Mouse (Mus musculus): ENCODE data around the gene Yif1a. TPM values are rescaled to one million over a fixed set of nuclear protein-coding genes. Genes with fewer than 3 reads are reported as not detected.
"Not testable (repeated sequence)": the region's sequence is repeated elsewhere in the genome, so short reads cannot be mapped to it uniquely, and the experiment has no call there.

Yif1a gene
- polyA plus RNA-seq, 1 experiment from 2014 or later, result 84.3 TPM

GRCm38 (mm10) chr19:5073028-5073427 lies 15.3 kb upstream of the Yif1a start:
- H3K27me3 ChIP-seq (replicated peaks), result peaks cover 55% of the 10 kb centered on the region
- H3K4me3 ChIP-seq, result peak overlapping the region; percentile 59
- WGBS, result 1% methylated on average over 15 of the region's 15 CpGs
- peak overlapping the region; percentile 76; the same call in 1 of the 2 replicates for H3K27ac ChIP-seq (replicated peaks)
- ATAC-seq (ENCODE audit: extremely low read depth, insufficient number of reproducible peaks, low FRiP score, low TSS enrichment), result no peak
- no peaks in the 10 kb centered on the region for H3K9me3 ChIP-seq
- H3K4me1 ChIP-seq, result peaks cover 50% of the 10 kb centered on the region
- H3K4me2 ChIP-seq, result peak overlapping the region; percentile 84
- no peaks in the 10 kb centered on the region for H3K36me3 ChIP-seq
- no peak overlapping the region for H3K9ac ChIP-seq

- no peak overlapping the region for H3K4me2 ChIP-seq
- WGBS, result 30% methylated on average over 5 of the region's 5 CpGs
Observed at GRCm38 (mm10) chr19:5073518-5073917, 14.8 kb upstream of the Yif1a start.

GRCm38 (mm10) chr19:5079279-5079678 lies 9.1 kb upstream of the Yif1a start:
- Histone ChIP-seq H3K27me3 (replicated peaks) (peaks cover 65% of the 10 kb centered on the region), H3K27ac (replicated peaks) (no peak overlapping the region), H3K36me3 (no peaks in the 10 kb centered on the region), H3K9me3 (no peaks in the 10 kb centered on the region), H3K4me1 (no peaks in the 10 kb centered on the region), H3K4me3 (no peak overlapping the region), H3K9ac (no peak overlapping the region), H3K4me2 (no peak overlapping the region)
- no peak for ATAC-seq (ENCODE audit: extremely low read depth, insufficient number of reproducible peaks, low FRiP score, low TSS enrichment)
- WGBS, result 85% methylated on average over 1 of the region's 1 CpGs

More at GRCm38 (mm10) chr19:5073518-5073917, 14.8 kb upstream of the Yif1a start:
- Histone ChIP-seq H3K27me3 (replicated peaks) (peaks cover 54% of the 10 kb centered on the region), H3K36me3 (no peaks in the 10 kb centered on the region), H3K27ac (replicated peaks) (no peak overlapping the region), H3K9ac (no peak overlapping the region; the same call in 1 of the 2 replicates), H3K4me1 (peaks cover 46% of the 10 kb centered on the region), H3K9me3 (no peaks in the 10 kb centered on the region), H3K4me3 (no peak overlapping the region)
- ATAC-seq (ENCODE audit: extremely low read depth, insufficient number of reproducible peaks, low FRiP score, low TSS enrichment), result no peak

GRCm38 (mm10) chr19:5082005-5082404 lies 6.3 kb upstream of the Yif1a start:
- Histone ChIP-seq H3K4me3 (no peak overlapping the region), H3K4me1 (peaks cover 12% of the 10 kb centered on the region; the same call in 1 of the 2 replicates), H3K27me3 (replicated peaks) (peaks cover 78% of the 10 kb centered on the region), H3K9ac (no peak overlapping the region), H3K4me2 (no peak overlapping the region), H3K36me3 (no peaks in the 10 kb centered on the region), H3K9me3 (no peaks in the 10 kb centered on the region), H3K27ac (replicated peaks) (no peak overlapping the region)
- no peak for ATAC-seq (ENCODE audit: extremely low read depth, insufficient number of reproducible peaks, low FRiP score, low TSS enrichment)
- 54% methylated on average over 18 of the region's 18 CpGs for WGBS

GRCm38 (mm10) chr19:5082596-5082995 lies 5.7 kb upstream of the Yif1a start:
- no peak for ATAC-seq (ENCODE audit: extremely low read depth, insufficient number of reproducible peaks, low FRiP score, low TSS enrichment)
- H3K9me3 ChIP-seq, result no peaks in the 10 kb centered on the region
- WGBS, result 55% methylated on average over 24 of the region's 24 CpGs
- no peak overlapping the region for H3K4me3 ChIP-seq
- H3K4me2 ChIP-seq, result no peak overlapping the region
- no peak overlapping the region for H3K9ac ChIP-seq
- no peak overlapping the region for H3K27ac ChIP-seq (replicated peaks)
- no peaks in the 10 kb centered on the region for H3K36me3 ChIP-seq
- H3K27me3 ChIP-seq (replicated peaks), result peaks cover 78% of the 10 kb centered on the region
- peaks cover 17% of the 10 kb centered on the region for H3K4me1 ChIP-seq

GRCm38 (mm10) chr19:5083961-5084833 lies 4.1 kb upstream of the Yif1a start:
- Histone ChIP-seq H3K9me3 (no peaks in the 10 kb centered on the region), H3K4me1 (peaks cover 23% of the 10 kb centered on the region), H3K4me2 (peak overlapping the region; percentile 89; the same call in 1 of the 2 replicates), H3K27ac (replicated peaks) (no peak overlapping the region), H3K27me3 (replicated peaks) (peaks cover 75% of the 10 kb centered on the region), H3K4me3 (peak overlapping the region; percentile 62), H3K36me3 (no peaks in the 10 kb centered on the region; the same call in 1 of the 2 replicates), H3K9ac (no peak overlapping the region)
- WGBS, result 53% methylated on average over 3 of the region's 3 CpGs
- no peak for ATAC-seq (ENCODE audit: extremely low read depth, insufficient number of reproducible peaks, low FRiP score, low TSS enrichment)

GRCm38 (mm10) chr19:5084834-5085144 lies 3.5 kb upstream of the Yif1a start:
- peak overlapping the region; percentile 89 for H3K4me2 ChIP-seq
- H3K9ac ChIP-seq, result peak overlapping the region; percentile 78
- 2% methylated on average over 15 of the region's 15 CpGs for WGBS
- H3K9me3 ChIP-seq, result no peaks in the 10 kb centered on the region
- H3K4me3 ChIP-seq, result peak overlapping the region; percentile 62
- peaks cover 4% of the 10 kb centered on the region for H3K36me3 ChIP-seq
- peaks cover 71% of the 10 kb centered on the region for H3K27me3 ChIP-seq (replicated peaks)
- H3K27ac ChIP-seq (replicated peaks), result no peak overlapping the region; the same call in 1 of the 2 replicates
- H3K4me1 ChIP-seq, result peaks cover 27% of the 10 kb centered on the region
- no peak for ATAC-seq (ENCODE audit: extremely low read depth, insufficient number of reproducible peaks, low FRiP score, low TSS enrichment)

GRCm38 (mm10) chr19:5085145-5085863 lies 3.0 kb upstream of the Yif1a start, which contains the start of gene Tmem151a:
Tmem151a (minus strand) TSS chr19:5085531.
- Histone ChIP-seq H3K36me3 (peaks cover 9% of the 10 kb centered on the region), H3K4me2 (peak within 1 kb of the TSS; percentile 89), H3K27ac (replicated peaks) (no peak within 1 kb of the TSS; the same call in 1 of the 2 replicates), H3K4me1 (peaks cover 27% of the 10 kb centered on the region), H3K9ac (peak within 1 kb of the TSS; percentile 78), H3K9me3 (no peaks in the 10 kb centered on the region), H3K27me3 (replicated peaks) (peaks cover 66% of the 10 kb centered on the region), H3K4me3 (peak within 1 kb of the TSS; percentile 62)
- no peak for ATAC-seq (ENCODE audit: extremely low read depth, insufficient number of reproducible peaks, low FRiP score, low TSS enrichment)
- WGBS, result under 1% methylated on average over 50 of the region's 69 CpGs

GRCm38 (mm10) chr19:5086533-5086932 lies 1.8 kb upstream of the Yif1a start:
- WGBS, result 51% methylated on average over 4 of the region's 4 CpGs
- H3K4me3 ChIP-seq; H3K27ac ChIP-seq (replicated peaks); ATAC-seq (ENCODE audit: extremely low read depth, insufficient number of reproducible peaks, low FRiP score, low TSS enrichment); H3K9me3 ChIP-seq; H3K4me2 ChIP-seq; H3K9ac ChIP-seq: not testable (repeated sequence)
- H3K36me3 ChIP-seq, result peaks cover 21% of the 10 kb centered on the region
- H3K27me3 ChIP-seq (replicated peaks), result peaks cover 53% of the 10 kb centered on the region
- peaks cover 27% of the 10 kb centered on the region for H3K4me1 ChIP-seq

- ATAC-seq (ENCODE audit: extremely low read depth, insufficient number of reproducible peaks, low FRiP score, low TSS enrichment), result no peak
- peaks cover 36% of the 10 kb centered on the region for H3K4me1 ChIP-seq
- H3K36me3 ChIP-seq, result peaks cover 42% of the 10 kb centered on the region
- peak overlapping the region; percentile 82 for H3K4me2 ChIP-seq
- H3K9me3 ChIP-seq, result no peaks in the 10 kb centered on the region
- WGBS, result 81% methylated on average over 4 of the region's 4 CpGs
- peaks cover 26% of the 10 kb centered on the region for H3K27me3 ChIP-seq (replicated peaks)
- H3K9ac ChIP-seq, result peak overlapping the region; percentile 93
- peak overlapping the region; percentile 89 for H3K4me3 ChIP-seq
- no peak overlapping the region for H3K27ac ChIP-seq (replicated peaks)
Observed at GRCm38 (mm10) chr19:5089324-5089723, 986 bp downstream of the Yif1a start.

- 81% methylated on average over 10 of the region's 10 CpGs for WGBS
- H3K27ac ChIP-seq (replicated peaks), result no peak overlapping the region
- no peak overlapping the region for H3K4me2 ChIP-seq
- peaks cover 50% of the 10 kb centered on the region for H3K4me1 ChIP-seq
- H3K4me3 ChIP-seq, result no peak overlapping the region
- no peaks in the 10 kb centered on the region for H3K9me3 ChIP-seq
- peaks cover 10% of the 10 kb centered on the region; the same call in 1 of the 2 replicates for H3K27me3 ChIP-seq (replicated peaks)
- H3K36me3 ChIP-seq, result peaks cover 42% of the 10 kb centered on the region
- no peak overlapping the region for H3K9ac ChIP-seq
- no peak for ATAC-seq (ENCODE audit: extremely low read depth, insufficient number of reproducible peaks, low FRiP score, low TSS enrichment)
Observed at GRCm38 (mm10) chr19:5092083-5092482, 3.7 kb downstream of the Yif1a start.
